In genomic region chr13:8870160-8870509, GRCm38 (mm10) we compare ENCODE assay signal across 8 mouse cellular contexts. TPM values are rescaled to one million over a fixed set of nuclear protein-coding genes. Genes with fewer than 3 reads are reported as not detected.
DNase-seq lines count a peak whose midpoint lies in the region; ATAC-seq and TF ChIP-seq lines count a peak whose summit lies in the region.

No protein-coding gene starts in this region.

- no peak for DNase-seq in cerebellum, adult 2 months
- no peak for DNase-seq in cerebellum, adult 8-10 months
- DNase-seq in thymus, postnatal 0 days (ENCODE audit: low spot score), result peak; percentile 77
- DNase-seq in thymus, postnatal 25 days, result no peak
- peak; percentile 21 for DNase-seq in limb, embryonic 11.5 days (ENCODE audit: low spot score)
- no peak for DNase-seq in layer of hippocampus, postnatal 14 days (ENCODE audit: low spot score in 2 of 2)
- no peak for DNase-seq in cerebellum, adult 18-20 months

- peak overlapping the region; percentile 66 for H3K9ac ChIP-seq in limb, embryonic 11.5 days (ENCODE audit: low read length)

- H3K4me2 ChIP-seq in limb, embryonic 11.5 days (ENCODE audit: low read depth, severe bottlenecking), result peak overlapping the region; percentile 64

- H3K27ac ChIP-seq in cerebellum, adult 2 months (ENCODE audit: insufficient read depth, low read length), result no peak overlapping the region
- H3K27ac ChIP-seq in limb, embryonic 11.5 days (replicated peaks; ENCODE audit: low read depth, low read length), result no peak overlapping the region
- H3K27ac ChIP-seq in olfactory bulb, adult 2 months (ENCODE audit: insufficient read depth, low read depth, low read length), result 0 out of 2 replicates have a peak overlapping the region, but pooled peaks have one; percentile 35

- WGBS in cerebellum, adult 2 months, result 3% methylated on average over 9 of the region's 9 CpGs
- 8% methylated on average over 9 of the region's 9 CpGs for WGBS in limb, embryonic 11.5 days
- WGBS in olfactory bulb, adult 2 months, result 5% methylated on average over 9 of the region's 9 CpGs

- H3K36me3 ChIP-seq in limb, embryonic 11.5 days (ENCODE audit: control insufficient read depth, insufficient read depth, low read length), result peaks cover 2% of the 10 kb centered on the region; the same call in 1 of the 2 replicates

- no peaks in the 10 kb centered on the region for H3K27me3 ChIP-seq in cerebellum, adult 2 months (ENCODE audit: control insufficient read depth, insufficient read depth, low read length)
- H3K27me3 ChIP-seq in limb, embryonic 11.5 days (ENCODE audit: control insufficient read depth, insufficient read depth, low read length), result no peaks in the 10 kb centered on the region

- no peak for TF ChIP-seq CTCF in cerebellum, adult 2 months (IDR thresholded peaks at IDR 0.05; ENCODE audit: borderline replicate concordance, insufficient read depth, low read depth, low read length)
- no peak for TF ChIP-seq CTCF in olfactory bulb, adult 2 months (IDR thresholded peaks at IDR 0.05; ENCODE audit: insufficient read depth, low read depth, low read length)

- ATAC-seq in limb, embryonic 11.5 days (ENCODE audit: insufficient number of reproducible peaks, low FRiP score, low TSS enrichment, low read depth), result no peak

- H3K4me1 ChIP-seq in cerebellum, adult 2 months (ENCODE audit: control insufficient read depth, insufficient read depth, low read length), result no peaks in the 10 kb centered on the region; the same call in 1 of the 2 replicates
- no peaks in the 10 kb centered on the region for H3K4me1 ChIP-seq in limb, embryonic 11.5 days (ENCODE audit: control insufficient read depth, insufficient read depth, low read length)
- H3K4me1 ChIP-seq in olfactory bulb, adult 2 months (ENCODE audit: control insufficient read depth, insufficient read depth, low read length), result no peaks in the 10 kb centered on the region

- H3K4me3 ChIP-seq in cerebellum, adult 2 months (replicated peaks; ENCODE audit: insufficient read depth, low read depth, low read length), result peak overlapping the region; percentile 99
- H3K4me3 ChIP-seq in limb, embryonic 11.5 days (ENCODE audit: low read depth, low read length), result peak overlapping the region; percentile 80
- H3K4me3 ChIP-seq in olfactory bulb, adult 2 months (ENCODE audit: insufficient read depth, low read depth, low read length), result peak overlapping the region; percentile 74

- no peaks in the 10 kb centered on the region for H3K9me3 ChIP-seq in limb, embryonic 11.5 days (ENCODE audit: control insufficient read depth, low read length)

- TF ChIP-seq POLR2A in cerebellum, adult 2 months (IDR thresholded peaks at IDR 0.05; ENCODE audit: borderline replicate concordance, insufficient read depth, low read length), result no peak
- no peak for TF ChIP-seq POLR2A in olfactory bulb, adult 2 months (IDR thresholded peaks at IDR 0.05; ENCODE audit: insufficient read depth, low read depth, low read length)

RNA-seq across cellular contexts. Expression of gene Wdr37, which starts 1.6 kb away (rescaled TPM):
- polyA plus RNA-seq in cerebellum, adult 2 months (2012; rRNA removed), result 61.2 and 62.4 TPM in 2 replicates
- 26.4 and 28.3 TPM in 2 replicates for polyA plus RNA-seq in thymus, postnatal 0 days (2015; fragmentation: Nextera tagmentation; extraction: Ambion mirVana)
- 27.8 and 28.7 TPM in 2 replicates for polyA plus RNA-seq in limb, embryonic 11.5 days (2014; fragmentation: Nextera tagmentation; extraction: Ambion mirVana)
- not detected in 2 replicates for polyA plus RNA-seq in olfactory bulb, adult 2 months (2012; ENCODE audit: insufficient read depth, insufficient read length, low replicate concordance, missing spikeins)
- 10 to 100 TPM; 83.8 to 87.4 TPM for total RNA-seq in layer of hippocampus, postnatal 14 days (2021)

RNA-seq across cellular contexts. Expression of gene Idi1, which starts 15.2 kb away (rescaled TPM):
- polyA plus RNA-seq in cerebellum, adult 2 months (2012; rRNA removed), result 47.4 and 51.1 TPM in 2 replicates
- polyA plus RNA-seq in thymus, postnatal 0 days (2015; fragmentation: Nextera tagmentation; extraction: Ambion mirVana), result 68.6 and 84.7 TPM in 2 replicates
- 97.5 and 105 TPM in 2 replicates for polyA plus RNA-seq in limb, embryonic 11.5 days (2014; fragmentation: Nextera tagmentation; extraction: Ambion mirVana)
- polyA plus RNA-seq in olfactory bulb, adult 2 months (2012; ENCODE audit: insufficient read depth, insufficient read length, low replicate concordance, missing spikeins), result not detected in 2 replicates
- total RNA-seq in layer of hippocampus, postnatal 14 days (2021), result 10 to 100 TPM; 54.8 to 61.4 TPM

Comparison
In these comparisons a context has a peak if more than half of its experiments do, and no peak if none do; other contexts are left out.
1. DNase-seq: peak in thymus, postnatal 0 days (single experiment) and limb, embryonic 11.5 days (single experiment); none in cerebellum, adult 2 months (0 of 2), cerebellum, adult 8-10 months (single experiment), thymus, postnatal 25 days (single experiment), layer of hippocampus, postnatal 14 days (0 of 2) and cerebellum, adult 18-20 months (0 of 2).
2. RNA of gene Wdr37, which starts 1.6 kb away (polyA plus RNA-seq): 61.2 to 62.4 TPM in cerebellum, adult 2 months, 27.8 to 28.7 TPM in limb, embryonic 11.5 days and 26.4 to 28.3 TPM in thymus, postnatal 0 days; not detected in olfactory bulb, adult 2 months; every median in the first group is over 10 times any median in the second.
3. Peak in every context shown above with its lines, with median percentiles within 50 percentile points of each other: H3K4me3 ChIP-seq.